Mouse (Mus musculus) liver, embryonic 16.5 days (tissue): ENCODE data around the gene Gja10. TPM values are rescaled to one million over a fixed set of nuclear protein-coding genes. Genes with fewer than 3 reads are reported as not detected.

Source experiments
- ATAC-seq: fragments of 200-750 bp; cut with Nextera tagmentation; 2 replicates; pipeline ENCODE4 v1.8.0; 2017; ENCODE audit warnings: low read depth, mild to moderate bottlenecking, moderate number of reproducible peaks, moderate library complexity
- H3K27ac ChIP-seq: fragments of 300-500 bp; sonication (generic); 2 replicates; pipeline ENCODE4 v1.5.1; 2014; ENCODE audit warnings: mild to moderate bottlenecking, low read length
- H3K27me3 ChIP-seq: fragments of 300-500 bp; sonication (generic); 2 replicates; pipeline ENCODE4 v1.6.1; 2014; ENCODE audit warnings: low read depth, low read length, mixed read lengths; ENCODE audit not compliant: control insufficient read depth, insufficient read depth
- H3K36me3 ChIP-seq: fragments of 300-500 bp; sonication (generic); 2 replicates; pipeline ENCODE4 v1.6.1; 2014; ENCODE audit warnings: mild to moderate bottlenecking; ENCODE audit not compliant: control insufficient read depth, insufficient read depth
- H3K4me1 ChIP-seq: fragments of 300-500 bp; sonication (generic); 2 replicates; pipeline ENCODE4 v1.6.1; 2014; ENCODE audit warnings: low read depth, low read length, mixed read lengths; ENCODE audit not compliant: control insufficient read depth
- H3K4me2 ChIP-seq: fragments of 300-500 bp; sonication (generic); 2 replicates; pipeline ENCODE4 v1.6.1; 2014; ENCODE audit warnings: low read depth, low read length, mixed read lengths
- H3K4me3 ChIP-seq: fragments of 300-500 bp; sonication (generic); 2 replicates; pipeline ENCODE4 v1.5.1; 2014; ENCODE audit warnings: low read depth, mild to moderate bottlenecking, low read length
- H3K9ac ChIP-seq: fragments of 300-500 bp; sonication (generic); 2 replicates; pipeline ENCODE4 v1.6.1; 2014; ENCODE audit warnings: low read depth, low read length
- H3K9me3 ChIP-seq: fragments of 300-500 bp; sonication (generic); replicated peaks from 2 replicates; pipeline ENCODE4 v1.6.1; 2016; ENCODE audit warnings: low read length; ENCODE audit not compliant: control insufficient read depth
- WGBS: fragments of 180-500 bp; shearing (Covaris S2); extraction: QIAGEN DNeasy Blood & Tissue Kit; methylation state at CpG from one replicate; pipeline ENCODE4 v1.1.7; 2014; ENCODE audit not compliant: insufficient replicate concordance; 5-methylcytosine and 5-hydroxymethylcytosine counted together
- polyA plus RNA-seq: library from polyadenylated mRNA; unstranded; fragments of >200 nt; fragmentation: Nextera tagmentation; extraction: Ambion mirVana; gene quantifications from 2 replicates; pipeline ENCODE4 v1.2.1, GENCODE M21; 2015

Gene Gja10
- polyA plus RNA-seq, 1 experiment from 2014 or later: not detected

- Histone ChIP-seq H3K9ac (no peak overlapping the region), H3K4me1 (no peaks in the 10 kb centered on the region), H3K9me3 (no peaks in the 10 kb centered on the region), H3K36me3 (no peaks in the 10 kb centered on the region), H3K27me3 (no peaks in the 10 kb centered on the region), H3K27ac (no peak overlapping the region), H3K4me3 (no peak overlapping the region), H3K4me2 (no peak overlapping the region)
- no peak for ATAC-seq
- WGBS: 46% methylated on average over 8 of the region's 8 CpGs
Observed at GRCm38 (mm10) chr4:32579850-32580249, 22.7 kb downstream of the Gja10 start.

GRCm38 (mm10) chr4:32575165-32575564 lies 27.4 kb downstream of the Gja10 start:
- WGBS: 28% methylated on average over 9 of the region's 9 CpGs
- Histone ChIP-seq H3K9me3 (no peaks in the 10 kb centered on the region), H3K27ac (no peak overlapping the region), H3K4me2 (no peak overlapping the region), H3K4me3 (no peak overlapping the region), H3K27me3 (no peaks in the 10 kb centered on the region), H3K36me3 (no peaks in the 10 kb centered on the region), H3K4me1 (peaks cover 5% of the 10 kb centered on the region; the same call in 1 of the 2 replicates), H3K9ac (no peak overlapping the region)
- ATAC-seq: no peak

DNA sequence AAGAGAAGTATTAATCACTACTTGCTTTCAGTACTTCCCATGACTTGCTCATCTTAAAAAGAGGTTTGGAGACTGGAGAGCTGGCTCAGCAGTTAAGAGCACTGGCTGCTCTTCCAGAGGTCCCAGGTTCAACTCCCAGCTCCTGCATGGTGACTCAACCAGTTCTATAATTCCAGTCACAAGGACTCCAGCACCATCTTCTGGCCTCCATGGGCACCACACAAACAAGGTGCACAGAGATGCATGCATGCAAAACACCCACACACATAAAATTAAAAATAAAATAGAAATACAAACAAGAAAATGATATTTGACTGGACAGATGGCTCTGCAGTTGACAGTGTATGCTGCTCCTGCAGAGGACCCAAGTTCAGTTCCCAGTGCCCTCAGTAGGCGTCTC lies 28.0 kb downstream of the Gja10 start:
- Histone ChIP-seq H3K27ac (no peak overlapping the region), H3K9me3 (no peaks in the 10 kb centered on the region), H3K27me3 (no peaks in the 10 kb centered on the region), H3K4me3 (no peak overlapping the region), H3K36me3 (no peaks in the 10 kb centered on the region), H3K4me1 (peaks cover 8% of the 10 kb centered on the region; the same call in 1 of the 2 replicates), H3K4me2 (no peak overlapping the region), H3K9ac (no peak overlapping the region)
- ATAC-seq: no peak
- 62% methylated on average over 1 of the region's 1 CpGs for WGBS

DNA sequence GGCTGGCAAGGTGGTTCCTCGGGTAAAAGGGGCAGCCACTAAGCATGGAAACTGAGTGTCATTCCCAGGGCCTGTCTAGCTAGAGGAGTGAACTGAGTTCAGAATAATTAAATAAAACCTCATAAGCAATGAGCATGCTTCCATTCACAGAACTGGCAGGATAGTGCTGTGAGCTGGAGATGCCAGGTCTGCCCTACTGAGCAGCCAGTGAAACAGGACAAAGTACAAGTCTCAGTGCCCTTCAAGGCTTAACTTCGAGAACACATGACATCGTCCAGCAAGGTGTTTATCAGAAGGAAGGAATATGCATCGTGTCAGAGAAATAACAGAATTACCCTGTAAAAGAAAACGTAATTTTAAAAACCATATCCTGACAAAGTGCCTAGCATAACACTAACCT lies 29.0 kb downstream of the Gja10 start:
- Histone ChIP-seq H3K4me2 (no peak overlapping the region), H3K36me3 (no peaks in the 10 kb centered on the region), H3K9ac (no peak overlapping the region), H3K27ac (no peak overlapping the region), H3K4me1 (peaks cover 13% of the 10 kb centered on the region), H3K27me3 (no peaks in the 10 kb centered on the region), H3K9me3 (no peaks in the 10 kb centered on the region), H3K4me3 (no peak overlapping the region)
- ATAC-seq: no peak
- 48% methylated on average over 5 of the region's 5 CpGs for WGBS

DNA sequence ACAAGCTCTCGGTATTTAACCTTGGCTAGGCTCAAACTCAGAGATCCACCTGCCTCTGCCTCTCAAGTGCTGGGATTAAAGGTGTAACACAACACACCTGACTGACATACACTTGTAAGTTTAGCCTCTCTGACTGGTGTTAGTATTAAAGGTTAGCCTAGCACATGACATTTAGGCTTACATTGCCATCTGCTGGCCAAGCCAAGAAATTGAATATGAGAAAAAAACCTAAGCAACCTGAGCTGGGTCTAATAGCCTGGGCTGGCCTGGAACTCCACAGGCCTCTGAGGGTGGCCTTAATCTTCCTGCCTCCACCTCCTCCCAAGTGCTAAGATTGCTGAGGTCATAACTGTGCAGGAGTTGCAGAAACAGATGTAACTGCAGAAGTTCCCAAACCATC lies 30.4 kb downstream of the Gja10 start:
- whole genome bisulfite sequencing: 35% methylated on average over 1 of the region's 1 CpGs
- Histone ChIP-seq H3K36me3 (no peaks in the 10 kb centered on the region), H3K27ac (0 out of 2 replicates have a peak overlapping the region, but pooled peaks have one; percentile 32), H3K9me3 (no peaks in the 10 kb centered on the region), H3K9ac (no peak overlapping the region), H3K4me1 (peaks cover 13% of the 10 kb centered on the region), H3K4me3 (no peak overlapping the region), H3K27me3 (no peaks in the 10 kb centered on the region), H3K4me2 (no peak overlapping the region)
- peak; percentile 28; the same call in 1 of the 2 replicates for ATAC-seq

DNA sequence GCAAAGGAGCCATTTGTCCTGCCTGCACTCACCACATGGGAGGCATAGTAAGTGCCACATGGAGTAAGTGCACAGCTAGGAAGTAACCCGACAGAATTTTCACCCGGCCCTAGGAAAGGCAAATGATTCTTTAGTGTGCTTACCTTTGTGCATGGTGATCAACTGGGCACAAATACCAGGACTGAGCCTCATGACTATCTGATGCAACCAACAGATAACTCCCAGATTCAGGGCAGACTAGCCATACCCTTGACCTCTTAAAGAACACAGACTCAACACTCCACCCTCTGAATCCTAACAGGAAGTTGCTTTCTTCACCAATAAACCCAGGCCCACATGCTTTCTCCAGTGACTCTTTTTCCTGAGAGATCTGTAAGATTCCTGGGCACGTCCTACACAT lies 31.1 kb downstream of the Gja10 start:
- H3K4me3 ChIP-seq: no peak overlapping the region
- no peak overlapping the region for H3K9ac ChIP-seq
- H3K27ac ChIP-seq: peak overlapping the region; percentile 85
- H3K4me1 ChIP-seq: peaks cover 13% of the 10 kb centered on the region
- no peaks in the 10 kb centered on the region for H3K9me3 ChIP-seq
- peak overlapping the region; percentile 23 for H3K4me2 ChIP-seq
- no peaks in the 10 kb centered on the region for H3K27me3 ChIP-seq
- peak; percentile 55 for ATAC-seq
- no peaks in the 10 kb centered on the region for H3K36me3 ChIP-seq
- 34% methylated on average over 3 of the region's 3 CpGs for WGBS

DNA sequence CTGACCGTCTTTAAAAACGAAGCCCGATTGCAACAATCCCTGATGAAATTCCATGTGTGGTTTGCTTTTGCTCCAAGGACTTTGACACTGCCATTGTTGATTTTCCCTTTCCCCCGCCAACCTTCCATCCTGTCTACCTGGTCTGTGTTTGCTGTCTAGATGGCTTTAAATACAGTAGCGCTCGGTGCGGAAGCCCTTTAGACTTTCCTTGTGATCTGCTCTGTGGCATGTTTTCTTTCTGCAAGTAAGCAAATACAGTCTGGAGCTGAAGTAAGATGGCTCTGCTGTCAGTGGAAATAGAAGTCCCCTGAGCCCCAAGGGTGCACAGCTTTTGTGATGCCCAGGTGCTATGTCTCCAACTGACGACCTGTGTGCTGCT lies 31.6 kb downstream of the Gja10 start:
- Histone ChIP-seq H3K4me3 (no peak overlapping the region), H3K9ac (no peak overlapping the region), H3K27ac (peak overlapping the region; percentile 85), H3K4me1 (peaks cover 13% of the 10 kb centered on the region), H3K27me3 (no peaks in the 10 kb centered on the region), H3K4me2 (peak overlapping the region; percentile 24), H3K9me3 (no peaks in the 10 kb centered on the region), H3K36me3 (no peaks in the 10 kb centered on the region)
- peak; percentile 78 for ATAC-seq
- WGBS: 60% methylated on average over 8 of the region's 8 CpGs

- no peak overlapping the region for H3K9ac ChIP-seq
- peak overlapping the region; percentile 24 for H3K4me2 ChIP-seq
- WGBS: 51% methylated on average over 17 of the region's 17 CpGs
Observed at GRCm38 (mm10) chr4:32569995-32570938, 32.3 kb downstream of the Gja10 start.

GRCm38 (mm10) chr4:32569054-32569453 lies 33.5 kb downstream of the Gja10 start:
- H3K36me3 ChIP-seq: no peaks in the 10 kb centered on the region
- no peak overlapping the region for H3K4me3 ChIP-seq
- H3K4me2 ChIP-seq: no peak overlapping the region
- H3K9me3 ChIP-seq: no peaks in the 10 kb centered on the region
- ATAC-seq: no peak
- 50% methylated on average over 4 of the region's 4 CpGs for WGBS
- no peaks in the 10 kb centered on the region for H3K27me3 ChIP-seq
- H3K9ac ChIP-seq: no peak overlapping the region
- peak overlapping the region; percentile 81 for H3K27ac ChIP-seq
- H3K4me1 ChIP-seq: peaks cover 13% of the 10 kb centered on the region

More at GRCm38 (mm10) chr4:32569995-32570938, 32.3 kb downstream of the Gja10 start:
- H3K27ac ChIP-seq: peak overlapping the region; percentile 81
- peaks cover 13% of the 10 kb centered on the region for H3K4me1 ChIP-seq
- H3K9me3 ChIP-seq: no peaks in the 10 kb centered on the region
- H3K36me3 ChIP-seq: no peaks in the 10 kb centered on the region
- H3K4me3 ChIP-seq: no peak overlapping the region
- ATAC-seq: peak; percentile 42
- H3K27me3 ChIP-seq: no peaks in the 10 kb centered on the region
